9 mouse cellular contexts compared by ENCODE assay signal in the genomic region with DNA sequence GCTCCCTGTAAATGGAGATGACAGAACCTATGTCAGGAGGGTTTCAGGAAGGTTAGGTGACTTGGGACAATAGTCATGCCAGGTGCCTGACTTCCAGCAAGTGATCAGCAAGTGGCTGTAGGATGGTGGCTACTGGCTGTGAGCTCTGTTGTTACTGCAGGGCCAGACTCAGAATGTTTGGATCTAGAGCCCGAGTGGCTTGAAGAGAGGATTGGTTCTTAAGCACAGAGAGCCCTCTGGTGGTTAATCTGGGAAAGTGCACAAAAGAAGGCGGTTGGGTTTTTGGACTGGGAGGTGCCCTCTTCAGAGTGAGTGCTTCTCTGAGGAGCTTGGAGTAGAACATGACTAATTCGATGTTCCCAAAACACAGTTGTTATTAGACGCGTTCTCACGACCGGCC. TPM values are rescaled to one million over a fixed set of nuclear protein-coding genes. Genes with fewer than 3 reads are reported as not detected.
DNase-seq lines count a peak whose midpoint lies in the region; ATAC-seq lines count a peak whose summit lies in the region.
"Had no signal": no experiment of that assay in that cellular context is flagged by ENCODE, and none has a peak within 500 bp of the region (broad histone marks: within the 10 kb centered on the region; RNA-seq: fewer than 3 reads in every experiment).

No protein-coding gene starts in this region.

- WGBS in forebrain, embryonic 11.5 days = 69% methylated on average over 7 of the region's 7 CpGs
- WGBS in forebrain, embryonic 15.5 days = 70% methylated on average over 7 of the region's 7 CpGs

- intact Hi-C loops in heart, postnatal 25 days (cut with DNase I) = no loop called here

- H3K4me3 ChIP-seq in forebrain, embryonic 11.5 days (ENCODE audit: low read depth, low read length) = no peak overlapping the region
- H3K4me3 ChIP-seq in forebrain, embryonic 15.5 days = no peak overlapping the region
- H3K4me3 ChIP-seq: neural tube, embryonic 12.5 days had no signal

- no peaks in the 10 kb centered on the region for H3K36me3 ChIP-seq in forebrain, embryonic 11.5 days (ENCODE audit: control insufficient read depth, insufficient read depth, low read length)
- no peaks in the 10 kb centered on the region for H3K36me3 ChIP-seq in forebrain, embryonic 15.5 days
- H3K36me3 ChIP-seq: neural tube, embryonic 12.5 days had no signal

- no peaks in the 10 kb centered on the region for H3K4me1 ChIP-seq in forebrain, embryonic 11.5 days (replicated peaks; ENCODE audit: control insufficient read depth, insufficient read depth, low read length)
- no peaks in the 10 kb centered on the region for H3K4me1 ChIP-seq in forebrain, embryonic 15.5 days
- H3K4me1 ChIP-seq: neural tube, embryonic 12.5 days had no signal

- H3K9me3 ChIP-seq in forebrain, embryonic 11.5 days (ENCODE audit: control insufficient read depth, low read length) = no peaks in the 10 kb centered on the region
- no peaks in the 10 kb centered on the region for H3K9me3 ChIP-seq in forebrain, embryonic 15.5 days
- H3K9me3 ChIP-seq: neural tube, embryonic 12.5 days had no signal

- peak; percentile 58 for DNase-seq in forebrain, embryonic 11.5 days (ENCODE audit: low spot score)
- DNase-seq in adrenal gland, adult 2 months = peak; percentile 81
- DNase-seq in embryo, embryonic 10.5 days (ENCODE audit: low spot score) = peak; percentile 80
- DNase-seq in heart, postnatal 25 days (ENCODE audit: low spot score) = peak; percentile 52
- peak; percentile 73 to 74 for DNase-seq in layer of hippocampus, postnatal 10 days (ENCODE audit: low spot score in 2 of 2)
- DNase-seq in lung, postnatal 36 days = peak; percentile 90
- peak; percentile 26 for DNase-seq in spleen, adult 12 weeks (ENCODE audit: low spot score)

- no peak overlapping the region for H3K4me2 ChIP-seq in forebrain, embryonic 11.5 days (ENCODE audit: low read depth, low read length, severe bottlenecking)
- H3K4me2 ChIP-seq in forebrain, embryonic 15.5 days (replicated peaks) = no peak overlapping the region
- H3K4me2 ChIP-seq: neural tube, embryonic 12.5 days had no signal

- H3K9ac ChIP-seq in forebrain, embryonic 11.5 days (ENCODE audit: low read length) = no peak overlapping the region
- H3K9ac ChIP-seq in forebrain, embryonic 15.5 days (replicated peaks) = no peak overlapping the region
- H3K9ac ChIP-seq: neural tube, embryonic 12.5 days had no signal

- H3K27ac ChIP-seq in forebrain, embryonic 11.5 days (ENCODE audit: low read depth, low read length) = no peak overlapping the region
- no peak overlapping the region for H3K27ac ChIP-seq in forebrain, embryonic 15.5 days (replicated peaks)
- H3K27ac ChIP-seq: neural tube, embryonic 12.5 days had no signal

- H3K27me3 ChIP-seq in forebrain, embryonic 11.5 days (ENCODE audit: control insufficient read depth, insufficient read depth, low read length) = no peaks in the 10 kb centered on the region
- no peaks in the 10 kb centered on the region for H3K27me3 ChIP-seq in forebrain, embryonic 15.5 days
- H3K27me3 ChIP-seq: neural tube, embryonic 12.5 days had no signal

- no peak for ATAC-seq in forebrain, embryonic 11.5 days (replicated peaks; ENCODE audit: low FRiP score)
- no peak for ATAC-seq in forebrain, embryonic 15.5 days (replicated peaks)

RNA-seq across cellular contexts. Expression of a gene that starts 36.4 kb away (rescaled TPM):
- 1.6 and 2.8 TPM in 2 replicates for polyA plus RNA-seq in forebrain, embryonic 11.5 days (2014; fragmentation: Nextera tagmentation; extraction: Ambion mirVana)
- 2.6 and 3.0 TPM in 2 replicates for polyA plus RNA-seq in forebrain, embryonic 15.5 days (2015; fragmentation: Nextera tagmentation; extraction: Ambion mirVana)
- total RNA-seq in adrenal gland, adult 2 months (2021) = 10 to 100 TPM; 15.9 to 18.7 TPM
- 16.4 and 21.5 TPM in 2 replicates for polyA plus RNA-seq in adrenal gland, adult 2 months (2012; rRNA removed)
- total RNA-seq in heart, postnatal 25 days (2021) = 10 to 100 TPM in 1 of 2 experiments, 1 to 10 TPM in 1; 9.7 to 13.6 TPM
- 10 to 100 TPM; 49.9 to 55.4 TPM for total RNA-seq in layer of hippocampus, postnatal 10 days (2021)

RNA-seq across cellular contexts. Expression of a gene that starts 55.7 kb away (rescaled TPM):
- polyA plus RNA-seq in forebrain, embryonic 11.5 days (2014; fragmentation: Nextera tagmentation; extraction: Ambion mirVana) = not detected in 2 replicates
- polyA plus RNA-seq in forebrain, embryonic 15.5 days (2015; fragmentation: Nextera tagmentation; extraction: Ambion mirVana) = 0.08 TPM in 1 of 2 replicates, not detected in the other
- 100 to 1,000 TPM in 1 of 2 experiments, 10 to 100 TPM in 1; 93.6 to 146 TPM for total RNA-seq in adrenal gland, adult 2 months (2021)
- 144 and 233 TPM in 2 replicates for polyA plus RNA-seq in adrenal gland, adult 2 months (2012; rRNA removed)
- total RNA-seq in heart, postnatal 25 days (2021) = 10 to 100 TPM; 14.2 to 14.8 TPM
- total RNA-seq in layer of hippocampus, postnatal 10 days (2021) = under 1 TPM; 0.37 to 0.71 TPM

Comparison
In these comparisons a context has a peak if more than half of its experiments do, and no peak if none do; other contexts are left out.
1. DNase-seq: peak in every context shown above with its lines; median percentile 90 in lung, postnatal 36 days; 81 in adrenal gland, adult 2 months; 80 in embryo, embryonic 10.5 days; 74 in layer of hippocampus, postnatal 10 days; 58 in forebrain, embryonic 11.5 days; 52 in heart, postnatal 25 days; 26 in spleen, adult 12 weeks.
2. RNA of a gene that starts 55.7 kb away (total RNA-seq): 93.6 to 146 TPM in adrenal gland, adult 2 months and 14.2 to 14.8 TPM in heart, postnatal 25 days; 0.37 to 0.71 TPM in layer of hippocampus, postnatal 10 days; every median in the first group is over 4 times any median in the second.